Mouse (Mus musculus) layer of hippocampus, adult 18-20 months (tissue): ENCODE data around the gene Kcnj1. TPM values are rescaled to one million over a fixed set of nuclear protein-coding genes. Genes with fewer than 3 reads are reported as not detected.

ENCODE experiments used
- DNase-seq, 2 experiments: peaks; one replicate each; pipeline ENCODE4 v3.0.0; 2022; ENCODE audit warnings: low spot score in 2 of 2
- long read RNA-seq: library from polyadenylated mRNA; stranded (forward); transcript quantifications from one replicate; pipeline ENCODE4 v2.0.0, GENCODE M21; 2021
- total RNA-seq, 2 experiments: library from RNA; stranded (reverse); gene quantifications; 2 replicates each; pipeline ENCODE4 v1.2.3; 2021

Gene Kcnj1
- total RNA-seq, result not detected
- long read RNA-seq, result 0 reads

- no peak for DNase-seq
These were observed at the start of gene Kcnj1 for GRCm38 (mm10) chr9:32372202-32372601. Gene Kcnj1, plus strand, starts transcription at chr9:32372493.

GRCm38 (mm10) chr9:32323610-32324009 lies 48.7 kb upstream of the Kcnj1 start:
- DNase-seq, result no peak

GRCm38 (mm10) chr9:32328777-32329176 lies 43.5 kb upstream of the Kcnj1 start:
- DNase-seq, result no peak

GRCm38 (mm10) chr9:32331162-32331561 lies 41.1 kb upstream of the Kcnj1 start:
- DNase-seq, result no peak

GRCm38 (mm10) chr9:32335389-32336150 lies 36.7 kb upstream of the Kcnj1 start:
- DNase-seq, result no peak

GRCm38 (mm10) chr9:32340831-32341230 lies 31.5 kb upstream of the Kcnj1 start:
- DNase-seq, result no peak

GRCm38 (mm10) chr9:32342929-32343328 lies 29.4 kb upstream of the Kcnj1 start:
- DNase-seq, result no peak

GRCm38 (mm10) chr9:32344051-32344450 lies 28.2 kb upstream of the Kcnj1 start, which contains the start of gene Kcnj5:
Gene Kcnj5, minus strand, starts transcription at chr9:32344350.
- no peak for DNase-seq

- no peak for DNase-seq
These were observed 27.8 kb upstream of the Kcnj1 start for GRCm38 (mm10) chr9:32344489-32344888.

- DNase-seq, result no peak
These were observed 24.2 kb upstream of the Kcnj1 start for GRCm38 (mm10) chr9:32348096-32348495.

GRCm38 (mm10) chr9:32349344-32349743 lies 22.9 kb upstream of the Kcnj1 start:
- DNase-seq, result no peak

GRCm38 (mm10) chr9:32350332-32350731 lies 22.0 kb upstream of the Kcnj1 start:
- peak; percentile 51 to 89 for DNase-seq

GRCm38 (mm10) chr9:32360770-32361169 lies 11.5 kb upstream of the Kcnj1 start:
- DNase-seq, result no peak

GRCm38 (mm10) chr9:32368812-32369211 lies 3.5 kb upstream of the Kcnj1 start:
- no peak for DNase-seq

- no peak for DNase-seq
These were observed 2.9 kb upstream of the Kcnj1 start for GRCm38 (mm10) chr9:32369388-32369787.

- DNase-seq, result no peak
These were observed 1.4 kb downstream of the Kcnj1 start for GRCm38 (mm10) chr9:32373656-32374055.

GRCm38 (mm10) chr9:32376031-32376430 lies 3.7 kb downstream of the Kcnj1 start:
- DNase-seq, result no peak

- no peak for DNase-seq
These were observed 4.7 kb downstream of the Kcnj1 start for GRCm38 (mm10) chr9:32376863-32377590.

GRCm38 (mm10) chr9:32384906-32385305 lies 12.6 kb downstream of the Kcnj1 start:
- no peak for DNase-seq

- no peak for DNase-seq
These were observed 15.8 kb downstream of the Kcnj1 start for GRCm38 (mm10) chr9:32388120-32388519.

GRCm38 (mm10) chr9:32391092-32391491 lies 18.8 kb downstream of the Kcnj1 start:
- no peak for DNase-seq

GRCm38 (mm10) chr9:32391701-32392100 lies 19.4 kb downstream of the Kcnj1 start:
- DNase-seq, result no peak

- no peak for DNase-seq
These were observed 20.4 kb downstream of the Kcnj1 start for GRCm38 (mm10) chr9:32392716-32393115.
